ENCODE assay signal across 9 mouse cellular contexts in the genomic region with DNA sequence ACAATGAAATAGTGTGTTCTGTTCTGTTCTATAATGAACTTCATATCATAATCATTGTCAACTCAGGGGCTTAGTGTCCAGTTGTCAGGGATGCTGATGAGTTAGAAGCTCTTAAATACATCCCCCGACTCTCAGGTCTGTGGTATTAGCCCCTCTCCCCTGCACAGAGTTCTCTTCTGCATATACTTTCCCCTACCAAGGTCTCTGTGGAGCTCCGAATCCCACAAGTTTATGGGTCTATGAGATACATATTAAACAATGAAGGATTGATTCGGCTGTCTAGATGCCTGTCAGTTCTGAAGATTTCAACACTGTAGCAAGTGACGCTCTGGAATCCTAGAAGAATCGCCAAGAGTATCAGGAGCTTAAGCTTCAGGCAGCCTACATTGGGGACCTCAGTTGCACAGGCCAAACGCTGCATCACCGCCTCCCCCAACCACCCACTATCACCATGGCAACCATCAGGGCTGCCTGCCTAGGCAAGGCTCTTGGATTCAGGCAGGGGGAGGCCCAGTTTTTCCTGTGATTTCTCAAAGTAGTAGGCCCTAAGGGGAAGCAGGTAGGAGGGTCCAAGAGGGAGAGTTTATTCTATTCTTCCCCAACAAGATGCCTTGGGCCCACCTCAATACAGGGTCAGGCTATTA.
DNase-seq lines count a peak whose midpoint lies in the region; ATAC-seq lines count a peak whose summit lies in the region.
"Had no signal": no experiment of that assay in that cellular context is flagged by ENCODE, and none has a peak within 500 bp of the region (broad histone marks: within the 10 kb centered on the region; RNA-seq: fewer than 3 reads in every experiment).

No protein-coding gene starts in this region.

- no peak overlapping the region for H3K9ac ChIP-seq in limb, embryonic 11.5 days (ENCODE audit: low read length)
- no peak overlapping the region for H3K9ac ChIP-seq in forebrain, embryonic 15.5 days (replicated peaks)
- no peak overlapping the region for H3K9ac ChIP-seq in neural tube, embryonic 11.5 days (ENCODE audit: low read length)
- no peak overlapping the region for H3K9ac ChIP-seq in kidney, embryonic 16.5 days (replicated peaks; ENCODE audit: low read length)

- H3K27ac ChIP-seq in limb, embryonic 11.5 days (replicated peaks; ENCODE audit: low read depth, low read length): no peak overlapping the region
- no peak overlapping the region for H3K27ac ChIP-seq in limb, embryonic 10.5 days
- peak overlapping the region; percentile 42 for H3K27ac ChIP-seq in forebrain, embryonic 15.5 days (replicated peaks)
- no peak overlapping the region for H3K27ac ChIP-seq in neural tube, embryonic 11.5 days (ENCODE audit: low read depth, low read length)
- H3K27ac ChIP-seq in kidney, embryonic 16.5 days (ENCODE audit: low read length): no peak overlapping the region

- ATAC-seq in limb, embryonic 11.5 days (ENCODE audit: insufficient number of reproducible peaks, low FRiP score, low TSS enrichment, low read depth): no peak
- ATAC-seq in forebrain, embryonic 15.5 days (replicated peaks): peak; percentile 96
- ATAC-seq in neural tube, embryonic 11.5 days (ENCODE audit: insufficient read depth, low FRiP score, low TSS enrichment): peak; percentile 55; the same call in 1 of the 2 replicates
- ATAC-seq in erythroblast, adult 5-6 weeks (replicated peaks; ENCODE audit: low FRiP score, poor library complexity, severe bottlenecking): no peak
- ATAC-seq in CD4-positive, CD25-positive, alpha-beta regulatory T cell, adult 4 months: no peak
- ATAC-seq in kidney, embryonic 16.5 days (ENCODE audit: low FRiP score, low TSS enrichment): no peak

- peak; percentile 29 for DNase-seq in limb, embryonic 11.5 days (ENCODE audit: low spot score)
- DNase-seq in limb, embryonic 10.5 days (ENCODE audit: low spot score): no peak
- peak; percentile 49 to 56 for DNase-seq in layer of hippocampus, postnatal 25 days (ENCODE audit: extremely low spot score in 1 of 2, low spot score in 1 of 2)
- peak; percentile 31 for DNase-seq in neural tube, embryonic 11.5 days (ENCODE audit: low spot score)

- WGBS in limb, embryonic 11.5 days: 62% methylated on average over 7 of the region's 7 CpGs
- 63% methylated on average over 7 of the region's 7 CpGs for WGBS in limb, embryonic 10.5 days
- 36% methylated on average over 7 of the region's 7 CpGs for WGBS in forebrain, embryonic 15.5 days
- 58% methylated on average over 7 of the region's 7 CpGs for WGBS in neural tube, embryonic 11.5 days
- WGBS in kidney, embryonic 16.5 days: 58% methylated on average over 7 of the region's 7 CpGs

- no peaks in the 10 kb centered on the region for H3K36me3 ChIP-seq in limb, embryonic 11.5 days (ENCODE audit: control insufficient read depth, insufficient read depth, low read length)
- H3K36me3 ChIP-seq in limb, embryonic 10.5 days: no peaks in the 10 kb centered on the region
- H3K36me3 ChIP-seq in forebrain, embryonic 15.5 days: no peaks in the 10 kb centered on the region
- no peaks in the 10 kb centered on the region for H3K36me3 ChIP-seq in neural tube, embryonic 11.5 days (ENCODE audit: control insufficient read depth, insufficient read depth, low read length)
- no peaks in the 10 kb centered on the region for H3K36me3 ChIP-seq in kidney, embryonic 16.5 days (ENCODE audit: insufficient read depth, low read length)

- H3K4me3 ChIP-seq in limb, embryonic 11.5 days (ENCODE audit: low read depth, low read length): no peak overlapping the region
- H3K4me3 ChIP-seq in limb, embryonic 10.5 days: no peak overlapping the region
- no peak overlapping the region for H3K4me3 ChIP-seq in forebrain, embryonic 15.5 days
- no peak overlapping the region for H3K4me3 ChIP-seq in neural tube, embryonic 11.5 days (ENCODE audit: low read depth, low read length)
- no peak overlapping the region for H3K4me3 ChIP-seq in kidney, embryonic 16.5 days (ENCODE audit: low read length)
- H3K4me3 ChIP-seq: erythroblast, embryonic 14.5 days had no signal

- no peak overlapping the region for H3K4me2 ChIP-seq in limb, embryonic 11.5 days (ENCODE audit: low read depth, severe bottlenecking)
- H3K4me2 ChIP-seq in forebrain, embryonic 15.5 days (replicated peaks): no peak overlapping the region
- H3K4me2 ChIP-seq in neural tube, embryonic 11.5 days (ENCODE audit: low read depth): no peak overlapping the region
- H3K4me2 ChIP-seq in kidney, embryonic 16.5 days (replicated peaks; ENCODE audit: low read depth, low read length): no peak overlapping the region

- H3K27me3 ChIP-seq in limb, embryonic 11.5 days (ENCODE audit: control insufficient read depth, insufficient read depth, low read length): no peaks in the 10 kb centered on the region
- H3K27me3 ChIP-seq in limb, embryonic 10.5 days (ENCODE audit: low read depth, poor library complexity, severe bottlenecking): no peaks in the 10 kb centered on the region
- no peaks in the 10 kb centered on the region for H3K27me3 ChIP-seq in forebrain, embryonic 15.5 days
- no peaks in the 10 kb centered on the region for H3K27me3 ChIP-seq in neural tube, embryonic 11.5 days (ENCODE audit: control insufficient read depth, insufficient read depth, low read length)
- no peaks in the 10 kb centered on the region for H3K27me3 ChIP-seq in kidney, embryonic 16.5 days (ENCODE audit: insufficient read depth, low read length)

- H3K9me3 ChIP-seq in limb, embryonic 11.5 days (ENCODE audit: control insufficient read depth, low read length): no peaks in the 10 kb centered on the region
- H3K9me3 ChIP-seq in limb, embryonic 10.5 days (replicated peaks): no peaks in the 10 kb centered on the region
- no peaks in the 10 kb centered on the region for H3K9me3 ChIP-seq in forebrain, embryonic 15.5 days
- no peaks in the 10 kb centered on the region for H3K9me3 ChIP-seq in neural tube, embryonic 11.5 days (ENCODE audit: control insufficient read depth, low read length)
- no peaks in the 10 kb centered on the region for H3K9me3 ChIP-seq in kidney, embryonic 16.5 days (ENCODE audit: low read length)

- no peaks in the 10 kb centered on the region for H3K4me1 ChIP-seq in limb, embryonic 11.5 days (ENCODE audit: control insufficient read depth, insufficient read depth, low read length)
- H3K4me1 ChIP-seq in limb, embryonic 10.5 days: peaks cover 4% of the 10 kb centered on the region; the same call in 1 of the 2 replicates
- H3K4me1 ChIP-seq in forebrain, embryonic 15.5 days: peaks cover 14% of the 10 kb centered on the region
- no peaks in the 10 kb centered on the region; the same call in 1 of the 2 replicates for H3K4me1 ChIP-seq in neural tube, embryonic 11.5 days (ENCODE audit: control insufficient read depth, insufficient read depth, low read length)
- H3K4me1 ChIP-seq in kidney, embryonic 16.5 days (ENCODE audit: insufficient read depth, low read length): no peaks in the 10 kb centered on the region

Comparison
In these comparisons a context has a peak if more than half of its experiments do, and no peak if none do; other contexts are left out.
1. ATAC-seq: peak in forebrain, embryonic 15.5 days (single experiment) and neural tube, embryonic 11.5 days (single experiment); none in limb, embryonic 11.5 days (single experiment), erythroblast, adult 5-6 weeks (single experiment), CD4-positive, CD25-positive, alpha-beta regulatory T cell, adult 4 months (single experiment) and kidney, embryonic 16.5 days (single experiment).